ENCODE assay signal across 11 mouse cellular contexts in the genomic region with DNA sequence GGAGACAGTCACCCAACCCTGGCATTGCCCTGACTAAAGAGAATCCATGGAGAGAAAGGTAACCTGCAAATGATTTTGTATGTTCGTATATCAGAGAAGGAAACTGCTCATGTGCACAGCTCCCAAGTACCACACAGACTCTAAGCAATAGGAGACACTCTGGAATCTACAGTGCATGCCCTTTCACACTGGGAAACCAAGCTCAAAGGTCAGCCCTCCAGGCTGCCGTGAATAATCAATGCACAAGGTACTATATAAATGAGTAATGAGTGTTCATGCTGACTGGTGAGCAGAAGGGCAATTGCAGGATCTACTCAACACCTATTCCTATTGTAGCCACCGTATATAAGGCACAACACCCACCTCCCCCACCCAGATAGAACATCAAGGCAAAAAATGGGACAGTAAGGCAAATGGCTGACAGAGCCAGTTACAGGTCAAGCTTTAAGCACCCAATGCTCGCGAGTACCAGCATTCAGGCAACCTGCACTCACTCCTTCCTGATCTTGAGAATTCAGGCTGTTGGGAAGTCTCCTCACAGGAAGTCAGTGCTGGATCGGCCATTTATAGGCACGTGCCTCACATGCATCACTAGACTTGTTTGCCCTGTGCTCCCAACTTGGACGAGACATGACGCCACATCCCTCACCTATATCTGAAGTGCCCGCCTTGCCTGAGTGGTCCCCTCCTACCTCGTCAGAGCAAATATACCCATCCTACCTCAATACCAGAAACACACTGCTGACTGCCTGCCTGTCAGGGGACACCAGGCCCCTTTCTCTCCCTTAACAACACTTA. TPM values are rescaled to one million over a fixed set of nuclear protein-coding genes. Genes with fewer than 3 reads are reported as not detected.
A peak's percentile ranks its signal among the peaks of the same experiment; 100 is the strongest.
DNase-seq lines count a peak whose midpoint lies in the region; ATAC-seq and TF ChIP-seq lines count a peak whose summit lies in the region.
"Had no signal": no experiment of that assay in that cellular context is flagged by ENCODE, and none has a peak within 500 bp of the region (broad histone marks: within the 10 kb centered on the region; RNA-seq: fewer than 3 reads in every experiment).

No protein-coding gene starts in this region.

- 91% methylated on average over 11 of the region's 11 CpGs for WGBS in forebrain, embryonic 13.5 days
- 85% methylated on average over 11 of the region's 11 CpGs for WGBS in forebrain, embryonic 11.5 days
- 68% methylated on average over 11 of the region's 11 CpGs for WGBS in kidney, embryonic 14.5 days
- WGBS in intestine, embryonic 15.5 days = 68% methylated on average over 11 of the region's 11 CpGs
- WGBS in liver, postnatal 0 days (ENCODE audit: insufficient replicate concordance) = 67% methylated on average over 11 of the region's 11 CpGs

- TF ChIP-seq CTCF in liver, postnatal 0 days (IDR thresholded peaks at IDR 0.05; ENCODE audit: low read depth) = no peak

- H3K27ac ChIP-seq in forebrain, embryonic 13.5 days = peak overlapping the region; percentile 12; the same call in 1 of the 2 replicates
- no peak overlapping the region for H3K27ac ChIP-seq in forebrain, embryonic 11.5 days (ENCODE audit: low read depth, low read length)
- no peak overlapping the region for H3K27ac ChIP-seq in kidney, embryonic 14.5 days (ENCODE audit: low read depth, low read length)
- peak overlapping the region; percentile 45 for H3K27ac ChIP-seq in intestine, embryonic 15.5 days
- peak overlapping the region; percentile 87 for H3K27ac ChIP-seq in liver, postnatal 0 days (ENCODE audit: low read depth)

- no peaks in the 10 kb centered on the region for H3K27me3 ChIP-seq in forebrain, embryonic 13.5 days
- no peaks in the 10 kb centered on the region for H3K27me3 ChIP-seq in forebrain, embryonic 11.5 days (ENCODE audit: control insufficient read depth, insufficient read depth, low read length)
- no peaks in the 10 kb centered on the region for H3K27me3 ChIP-seq in kidney, embryonic 14.5 days (ENCODE audit: control insufficient read depth, insufficient read depth, low read length)
- no peaks in the 10 kb centered on the region for H3K27me3 ChIP-seq in intestine, embryonic 15.5 days (replicated peaks)
- H3K27me3 ChIP-seq in liver, postnatal 0 days (ENCODE audit: insufficient read depth, low read length) = no peaks in the 10 kb centered on the region

- H3K9ac ChIP-seq in forebrain, embryonic 13.5 days = no peak overlapping the region
- no peak overlapping the region for H3K9ac ChIP-seq in forebrain, embryonic 11.5 days (ENCODE audit: low read length)
- no peak overlapping the region for H3K9ac ChIP-seq in kidney, embryonic 14.5 days (ENCODE audit: low read depth, low read length)
- H3K9ac ChIP-seq in intestine, embryonic 15.5 days = no peak overlapping the region
- H3K9ac ChIP-seq in liver, postnatal 0 days (replicated peaks) = no peak overlapping the region

- H3K4me3 ChIP-seq in forebrain, embryonic 13.5 days = no peak overlapping the region
- no peak overlapping the region for H3K4me3 ChIP-seq in forebrain, embryonic 11.5 days (ENCODE audit: low read depth, low read length)
- no peak overlapping the region for H3K4me3 ChIP-seq in kidney, embryonic 14.5 days (ENCODE audit: low read length)
- H3K4me3 ChIP-seq in intestine, embryonic 15.5 days (replicated peaks) = no peak overlapping the region
- no peak overlapping the region for H3K4me3 ChIP-seq in liver, postnatal 0 days (ENCODE audit: low read depth, low read length)

- H3K4me2 ChIP-seq in forebrain, embryonic 13.5 days = no peak overlapping the region
- H3K4me2 ChIP-seq in forebrain, embryonic 11.5 days (ENCODE audit: low read depth, low read length, severe bottlenecking) = no peak overlapping the region
- no peak overlapping the region for H3K4me2 ChIP-seq in kidney, embryonic 14.5 days (replicated peaks; ENCODE audit: low read depth, low read length)
- no peak overlapping the region for H3K4me2 ChIP-seq in intestine, embryonic 15.5 days (replicated peaks)
- H3K4me2 ChIP-seq in liver, postnatal 0 days (ENCODE audit: low read depth, low read length) = no peak overlapping the region; the same call in 1 of the 2 replicates

- no peaks in the 10 kb centered on the region for H3K9me3 ChIP-seq in forebrain, embryonic 13.5 days (replicated peaks)
- no peaks in the 10 kb centered on the region for H3K9me3 ChIP-seq in forebrain, embryonic 11.5 days (ENCODE audit: control insufficient read depth, low read length)
- H3K9me3 ChIP-seq in kidney, embryonic 14.5 days (ENCODE audit: control insufficient read depth, low read length) = no peaks in the 10 kb centered on the region
- no peaks in the 10 kb centered on the region for H3K9me3 ChIP-seq in intestine, embryonic 15.5 days
- no peaks in the 10 kb centered on the region for H3K9me3 ChIP-seq in liver, postnatal 0 days (ENCODE audit: low read length)

- DNase-seq in forebrain, embryonic 11.5 days (ENCODE audit: low spot score) = no peak
- DNase-seq in kidney, adult 18-20 months = peak; percentile 57
- DNase-seq in liver, postnatal 0 days = no peak
- DNase-seq in thymus, postnatal 0 days (ENCODE audit: low spot score) = no peak
- DNase-seq in Muller cell, postnatal 12 days (ENCODE audit: inconsistent ontology term) = no peak
- DNase-seq: adrenal gland, postnatal 25 days; cerebellum, adult 11 months; midbrain, embryonic 14.5 days had no signal

- no peak for TF ChIP-seq EP300 in liver, postnatal 0 days (IDR thresholded peaks at IDR 0.05; ENCODE audit: low read depth)

- peaks cover 19% of the 10 kb centered on the region; the same call in 1 of the 2 replicates for H3K36me3 ChIP-seq in forebrain, embryonic 13.5 days (ENCODE audit: poor library complexity, severe bottlenecking)
- H3K36me3 ChIP-seq in forebrain, embryonic 11.5 days (ENCODE audit: control insufficient read depth, insufficient read depth, low read length) = no peaks in the 10 kb centered on the region
- no peaks in the 10 kb centered on the region for H3K36me3 ChIP-seq in kidney, embryonic 14.5 days (ENCODE audit: control insufficient read depth, insufficient read depth, low read length)
- H3K36me3 ChIP-seq in intestine, embryonic 15.5 days = no peaks in the 10 kb centered on the region
- no peaks in the 10 kb centered on the region for H3K36me3 ChIP-seq in liver, postnatal 0 days (replicated peaks; ENCODE audit: insufficient read depth, low read length)

- ATAC-seq in forebrain, embryonic 13.5 days = no peak
- ATAC-seq in forebrain, embryonic 11.5 days (replicated peaks; ENCODE audit: low FRiP score) = no peak
- ATAC-seq in kidney, embryonic 14.5 days (ENCODE audit: low FRiP score, low TSS enrichment) = no peak
- ATAC-seq in intestine, embryonic 15.5 days = peak; percentile 86
- ATAC-seq in liver, postnatal 0 days = peak; percentile 92

- peaks cover 7% of the 10 kb centered on the region for H3K4me1 ChIP-seq in forebrain, embryonic 13.5 days
- H3K4me1 ChIP-seq in forebrain, embryonic 11.5 days (replicated peaks; ENCODE audit: control insufficient read depth, insufficient read depth, low read length) = no peaks in the 10 kb centered on the region
- no peaks in the 10 kb centered on the region for H3K4me1 ChIP-seq in kidney, embryonic 14.5 days (ENCODE audit: control insufficient read depth, insufficient read depth, low read length)
- peaks cover 5% of the 10 kb centered on the region; the same call in 1 of the 2 replicates for H3K4me1 ChIP-seq in intestine, embryonic 15.5 days (replicated peaks)
- peaks cover 28% of the 10 kb centered on the region for H3K4me1 ChIP-seq in liver, postnatal 0 days (ENCODE audit: insufficient read depth)

RNA-seq across cellular contexts. Expression of gene Sorbs1, which starts 13.4 kb away (rescaled TPM):
- polyA plus RNA-seq in forebrain, embryonic 13.5 days (2015; fragmentation: Nextera tagmentation; extraction: Ambion mirVana) = 84.1 and 84.9 TPM in 2 replicates
- 62.3 and 66.0 TPM in 2 replicates for polyA plus RNA-seq in forebrain, embryonic 11.5 days (2014; fragmentation: Nextera tagmentation; extraction: Ambion mirVana)
- 39.3 and 49.5 TPM in 2 replicates for polyA plus RNA-seq in kidney, embryonic 14.5 days (2014; fragmentation: Nextera tagmentation; extraction: Ambion mirVana)
- 72.1 and 76.3 TPM in 2 replicates for polyA plus RNA-seq in intestine, embryonic 15.5 days (2015; fragmentation: Nextera tagmentation; extraction: Ambion mirVana)
- polyA plus RNA-seq in liver, postnatal 0 days (2015; fragmentation: Nextera tagmentation; extraction: Ambion mirVana) = 28.2 and 30.4 TPM in 2 replicates
- 15.8 and 16.1 TPM in 2 replicates for polyA plus RNA-seq in thymus, postnatal 0 days (2015; fragmentation: Nextera tagmentation; extraction: Ambion mirVana)

Comparison
In these comparisons a context has a peak if more than half of its experiments do, and no peak if none do; other contexts are left out.
1. H3K27ac ChIP-seq: peak in forebrain, embryonic 13.5 days (single experiment), intestine, embryonic 15.5 days (single experiment) and liver, postnatal 0 days (single experiment); none in forebrain, embryonic 11.5 days (single experiment) and kidney, embryonic 14.5 days (single experiment).
2. ATAC-seq: peak in intestine, embryonic 15.5 days (single experiment) and liver, postnatal 0 days (single experiment); none in forebrain, embryonic 13.5 days (single experiment), forebrain, embryonic 11.5 days (single experiment) and kidney, embryonic 14.5 days (single experiment).